Mouse (Mus musculus): Measurements from ENCODE around the gene 3110082I17Rik.

Gene 3110082I17Rik

DNA sequence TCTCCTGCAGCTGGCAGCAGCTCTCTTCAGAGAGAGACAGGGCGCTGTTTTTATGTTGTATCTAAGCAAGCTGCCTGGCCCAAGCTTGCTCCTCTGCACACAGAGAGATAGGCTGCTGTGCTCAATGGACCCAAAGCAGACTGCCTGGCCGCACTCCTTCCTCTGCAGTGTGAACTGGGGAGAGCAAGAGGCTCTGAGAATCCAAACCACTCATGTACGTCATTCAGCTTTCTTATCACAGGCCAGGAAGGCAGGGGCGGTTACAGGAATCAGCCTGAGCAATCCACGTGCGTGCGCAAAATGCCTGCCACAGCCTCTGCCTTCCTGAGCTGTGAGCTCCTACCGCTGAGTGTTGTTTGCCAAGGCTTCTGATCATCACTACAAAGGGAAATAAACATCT, 77.6 kb downstream of the 3110082I17Rik start:
- CTCF ChIA-PET = interaction anchor here (0.6 to 2.1 kb wide), 9 partner anchors 12 to 224 kb away, joined by 3 to 6 read pairs (median 3); no protein-coding TSS in a partner anchor
- POLR2A ChIA-PET = interaction anchor here in 3 of 4 experiments (0.5 to 2.8 kb wide), 7 partner anchors 8 to 63 kb away, joined by 3 to 14 read pairs (median 4); no protein-coding TSS in a partner anchor

DNA sequence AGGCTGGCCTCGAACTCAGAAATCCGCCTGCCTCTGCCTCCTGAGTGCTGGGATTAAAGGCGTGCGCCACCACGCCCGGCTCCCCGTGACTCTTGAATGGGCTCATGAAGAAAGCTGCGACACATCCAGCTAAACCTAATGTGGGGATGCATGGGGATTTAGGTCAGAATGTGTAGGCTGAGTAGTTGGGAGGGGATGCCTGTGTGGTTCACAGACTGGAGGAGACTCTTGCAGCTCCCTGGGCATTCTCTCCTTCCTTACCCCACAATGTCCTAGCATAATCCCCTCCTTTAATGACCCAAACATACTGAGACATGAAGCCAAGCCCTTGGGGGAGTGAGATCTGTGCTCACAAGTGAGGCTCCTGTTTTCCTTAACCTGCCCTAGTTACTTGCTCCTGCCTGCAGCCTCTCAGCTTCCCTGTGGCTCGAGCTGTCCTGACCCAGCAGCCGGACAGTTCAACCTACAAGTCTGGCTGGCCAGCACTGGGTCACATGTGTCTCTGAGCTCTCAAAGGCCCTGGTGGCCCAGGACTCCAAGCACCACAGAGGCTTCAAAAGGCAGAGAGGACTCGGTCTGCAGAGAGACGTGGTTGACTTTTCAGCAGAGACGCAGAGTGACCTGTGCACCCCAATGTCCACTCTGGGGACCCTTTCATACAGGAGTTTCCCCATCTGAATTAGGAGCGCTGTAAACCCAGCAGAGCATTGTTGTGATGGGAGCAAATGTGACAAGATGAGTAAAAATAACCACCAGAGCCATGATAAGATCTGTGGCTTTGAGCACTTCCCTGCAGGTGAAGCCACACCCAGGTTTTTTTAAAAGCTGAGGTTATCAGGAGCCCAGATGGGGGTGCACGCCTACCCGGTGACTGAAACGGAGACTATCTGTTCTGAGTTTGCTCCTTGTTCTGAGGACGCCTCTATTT, 78.5 kb downstream of the 3110082I17Rik start:
- ChIA-PET CTCF (interaction anchor here (0.6 to 2.1 kb wide), 10 partner anchors 11 to 223 kb away, joined by 3 to 6 read pairs (median 4); no protein-coding TSS in a partner anchor), POLR2A (interaction anchor here in 3 of 4 experiments (0.5 to 2.8 kb wide), 15 partner anchors 8 to 548 kb away, joined by 3 to 14 read pairs (median 5); partner anchors contain the start of genes 3110082I17Rik (in 1 of the 3) and Get4 (in 1 of the 3))

- CTCF ChIA-PET = interaction anchor here in 3 of 4 experiments (0.6 to 2.1 kb wide), 15 partner anchors 9 to 1694 kb away, joined by 3 to 6 read pairs (median 3); no protein-coding TSS in a partner anchor
Observed at GRCm38 (mm10) chr5:139380385-139381248, 79.7 kb downstream of the 3110082I17Rik start.

DNA sequence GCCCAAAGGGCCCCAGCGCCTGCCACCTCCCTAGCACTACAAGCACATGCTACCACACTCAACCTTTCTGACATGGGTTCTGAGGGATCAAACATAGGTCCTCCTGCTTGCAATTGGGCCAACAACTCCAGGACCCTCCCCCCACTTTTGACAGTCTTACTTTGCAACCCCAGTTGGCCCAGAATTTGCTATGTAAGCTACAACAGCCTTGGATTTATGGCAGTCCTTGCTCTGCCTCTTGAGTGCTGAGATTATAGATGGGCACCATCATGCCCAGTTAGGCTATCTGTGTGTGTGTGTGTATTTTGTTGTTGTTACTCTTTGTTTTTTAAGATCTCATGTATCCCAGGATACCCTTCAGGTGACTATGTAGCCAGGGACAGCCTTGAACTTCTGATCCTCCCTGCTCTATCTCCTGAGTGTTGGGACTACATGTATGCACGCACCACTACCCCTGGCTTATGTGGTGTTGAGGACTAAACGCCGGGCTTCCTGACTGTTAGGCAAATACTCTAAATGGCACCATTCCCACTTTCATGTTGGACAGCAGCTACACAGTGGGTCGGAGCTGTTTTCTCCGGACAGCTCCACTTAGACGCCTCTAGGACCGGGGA, 80.4 kb downstream of the 3110082I17Rik start:
- ChIA-PET POLR2A (interaction anchor here in 3 of 4 experiments (0.5 to 3.3 kb wide), 25 partner anchors 8 to 1633 kb away, joined by 3 to 14 read pairs (median 4); partner anchors contain the start of genes Zfand2a (in 2 of the 3), 3110082I17Rik (in 1 of the 3), C130050O18Rik (in 1 of the 3) and Get4 (in 1 of the 3)), CTCF (interaction anchor here in 3 of 4 experiments (0.6 to 1.4 kb wide), 12 partner anchors 8 to 1129 kb away, joined by 3 to 6 read pairs (median 3); no protein-coding TSS in a partner anchor)

More at GRCm38 (mm10) chr5:139380385-139381248, 79.7 kb downstream of the 3110082I17Rik start:
- POLR2A ChIA-PET = interaction anchor here in 3 of 4 experiments (0.6 to 3.3 kb wide), 25 partner anchors 7 to 1633 kb away, joined by 3 to 14 read pairs (median 4); partner anchors contain the start of genes Zfand2a (in 2 of the 3), 3110082I17Rik (in 1 of the 3), C130050O18Rik (in 1 of the 3) and Get4 (in 1 of the 3)

DNA sequence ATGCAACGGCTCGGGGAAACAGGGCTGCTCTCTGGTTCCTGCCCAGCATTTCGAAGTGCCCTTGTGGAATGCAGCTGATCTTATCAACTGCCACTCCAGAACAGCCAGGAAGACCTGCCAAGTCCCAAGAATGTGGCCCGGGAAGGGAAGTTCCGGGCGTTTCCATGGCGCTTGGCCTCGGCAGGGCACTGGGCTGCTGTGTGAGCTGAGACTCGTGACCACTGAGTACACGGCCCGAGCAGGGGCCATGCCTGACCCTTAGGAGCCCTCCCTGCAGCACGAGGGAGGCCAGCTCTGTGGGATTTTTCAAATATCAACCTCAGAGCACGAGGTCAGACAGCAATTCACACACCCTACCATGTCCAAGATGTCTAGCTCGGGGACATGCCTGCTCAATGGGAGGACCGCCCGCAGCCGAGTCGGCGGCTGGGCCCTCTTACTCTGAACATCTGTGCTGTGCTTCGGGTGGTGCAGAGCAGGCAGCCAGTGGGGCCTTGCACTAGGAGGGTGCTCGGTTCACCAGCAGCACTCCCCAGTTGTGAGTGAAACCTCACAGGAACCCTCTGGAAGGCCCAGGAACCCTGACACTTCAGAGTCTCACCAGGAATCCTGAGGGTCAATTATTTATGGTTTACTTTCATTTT, 81.2 kb downstream of the 3110082I17Rik start:
- CTCF ChIA-PET = interaction anchor here in 2 of 4 experiments (0.6 to 0.8 kb wide), 3 partner anchors 19 to 23 kb away, joined by 3 to 5 read pairs (median 3); no protein-coding TSS in a partner anchor

GRCm38 (mm10) chr5:139378271-139378556, 82.1 kb downstream of the 3110082I17Rik start:
- POLR2A ChIA-PET = interaction anchor here in 3 of 4 experiments (0.6 to 3.3 kb wide), 11 partner anchors 7 to 106 kb away, joined by 3 to 13 read pairs (median 3); partner anchors contain the start of gene Zfand2a (in 1 of the 3)
- CTCF ChIA-PET = interaction anchor here in 1 of 4 experiments (1.0 to 1.9 kb wide), 2 partner anchors 20 to 26 kb away, joined by 3 to 5 read pairs; no protein-coding TSS in a partner anchor

More for the DNA sequence above, 81.2 kb downstream of the 3110082I17Rik start:
- POLR2A ChIA-PET = interaction anchor here in 2 of 4 experiments (1.3 to 3.3 kb wide), 11 partner anchors 8 to 105 kb away, joined by 3 to 13 read pairs (median 4); partner anchors contain the start of gene Zfand2a (in 2 of the 2)

DNA sequence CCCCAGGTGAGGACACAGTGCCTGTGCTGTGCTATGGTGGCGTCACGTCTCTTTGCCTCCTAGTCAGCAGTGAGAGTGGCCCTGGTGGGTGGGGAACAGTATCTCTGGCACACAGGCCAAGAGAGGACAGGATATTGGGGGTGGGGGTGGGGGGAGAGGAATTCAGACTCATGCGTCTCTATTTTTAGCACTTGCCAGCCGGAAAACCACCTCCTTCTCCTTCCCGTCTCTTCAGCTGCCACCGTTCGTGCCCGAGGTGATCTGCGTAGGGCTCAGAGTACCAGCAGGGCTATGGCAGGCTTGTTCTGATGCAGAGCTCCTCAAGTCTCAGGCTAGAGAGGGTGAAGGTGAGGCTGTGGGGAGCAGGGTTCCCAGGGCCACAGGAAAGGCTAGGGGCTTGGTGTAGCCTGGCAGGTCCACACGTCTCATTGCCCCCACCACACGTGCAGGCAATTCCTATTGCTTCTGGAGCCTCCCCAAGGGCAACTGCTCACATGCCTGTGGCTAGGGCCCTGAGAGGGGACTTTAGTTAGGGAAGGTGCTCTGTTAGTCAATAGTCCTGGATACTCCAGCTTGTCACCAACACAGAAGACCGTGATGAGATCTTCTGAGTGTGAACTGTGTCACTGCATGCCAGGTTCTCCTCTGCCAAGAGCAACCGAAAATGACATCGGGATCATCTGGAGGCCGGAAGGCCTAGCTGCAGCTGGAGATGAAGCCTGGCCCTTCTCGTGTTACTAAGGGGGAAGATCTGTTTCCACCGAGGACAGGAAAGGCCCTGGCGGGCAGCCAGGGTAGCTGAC, 82.7 kb downstream of the 3110082I17Rik start, which contains the start of gene Gpr146:
TSS of gene Gpr146 (plus strand) at position 230 of the 803 bp plus-strand sequence.
- CTCF ChIA-PET = interaction anchor here in 1 of 4 experiments (0.7 to 1.9 kb wide), 3 partner anchors 21 to 67 kb away, joined by 3 to 5 read pairs (median 4); no protein-coding TSS in a partner anchor
- POLR2A ChIA-PET = interaction anchor here in 3 of 4 experiments (0.5 to 3.3 kb wide), 13 partner anchors 7 to 107 kb away, joined by 3 to 13 read pairs (median 3); partner anchors contain the start of gene Zfand2a (in 1 of the 3)

DNA sequence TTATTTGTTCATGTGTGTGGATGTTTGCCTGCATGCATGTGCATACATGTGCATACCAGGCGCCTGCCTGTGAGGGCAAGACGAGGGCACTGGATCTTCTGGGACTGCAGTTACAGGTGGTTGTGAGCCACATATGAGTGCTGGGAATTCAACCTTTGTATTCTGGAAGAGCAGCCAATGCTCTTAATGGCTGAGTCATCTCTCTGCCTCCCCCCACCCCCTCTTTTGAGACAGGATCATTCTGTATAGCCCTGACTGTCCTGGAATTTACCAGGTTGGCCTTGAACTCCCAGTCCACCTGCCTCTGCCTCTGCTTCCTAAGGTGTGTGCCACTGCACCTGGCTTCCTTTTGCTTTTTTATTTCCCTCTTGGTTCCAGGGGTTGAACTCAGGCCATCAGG, 85.5 kb downstream of the 3110082I17Rik start:
- ChIA-PET CTCF (interaction anchor here in 2 of 4 experiments (0.6 to 0.9 kb wide), 3 partner anchors 21 to 275 kb away, joined by 3 to 5 read pairs (median 3); no protein-coding TSS in a partner anchor), POLR2A (interaction anchor here in 2 of 4 experiments (1.1 to 1.4 kb wide), 4 partner anchors 10 to 109 kb away, joined by 3 to 4 read pairs (median 3); partner anchors contain the start of gene 3110082I17Rik (in 2 of the 2))

DNA sequence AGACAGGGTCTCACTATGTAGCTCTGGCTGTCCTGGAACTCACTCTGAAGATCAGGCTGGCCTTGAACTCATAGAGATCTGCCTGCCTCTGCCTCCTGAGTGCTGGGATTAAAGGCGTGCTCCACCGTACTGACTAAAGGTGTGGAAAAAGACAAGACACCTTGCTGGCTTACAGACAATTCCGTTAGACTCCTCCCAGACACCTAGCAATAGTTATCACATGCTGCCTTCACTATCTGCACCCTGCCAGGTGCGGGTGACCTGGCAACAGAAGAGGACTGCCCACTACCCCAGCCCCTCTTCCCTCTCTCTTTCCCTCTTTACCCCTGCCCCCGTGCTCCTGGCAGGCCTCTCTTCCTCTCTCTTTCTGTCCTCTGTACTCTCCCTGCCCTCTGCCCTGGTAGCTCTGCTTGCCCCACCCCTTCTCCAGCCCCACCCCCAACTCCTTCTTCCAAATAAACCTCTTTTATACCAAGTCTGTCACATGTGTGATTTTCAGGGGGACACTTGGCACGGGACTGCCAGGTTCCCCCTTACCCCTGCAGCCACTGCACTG, 86.4 kb downstream of the 3110082I17Rik start:
- ChIA-PET CTCF (interaction anchor here in 1 of 4 experiments (1.0 kb wide), 1 partner anchor 21 kb away, joined by 3 read pairs; no protein-coding TSS in a partner anchor), POLR2A (interaction anchor here in 2 of 4 experiments (0.6 to 1.3 kb wide), 5 partner anchors 9 to 174 kb away, joined by 3 to 4 read pairs (median 3); partner anchors contain the start of gene Sun1 (in 1 of the 2))

DNA sequence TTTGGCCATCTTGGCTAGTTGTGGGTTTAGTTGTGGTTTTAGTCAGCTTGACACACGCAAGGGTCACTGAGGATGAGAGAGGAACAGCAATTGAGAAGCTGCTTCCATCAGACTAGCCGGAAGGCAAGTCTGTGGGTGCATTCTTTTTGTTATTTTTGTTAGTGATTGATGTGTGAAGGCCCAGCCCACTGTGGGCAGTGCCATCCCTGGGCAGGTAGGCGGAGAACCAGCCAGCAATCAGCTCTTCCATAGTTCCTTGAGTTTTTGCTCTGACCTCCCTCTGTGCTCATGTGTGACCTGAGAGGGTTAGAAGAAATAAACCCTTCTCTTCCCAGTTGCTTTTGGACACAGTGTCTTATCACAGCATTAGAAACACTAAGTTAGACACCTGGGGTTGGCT, 87.2 kb downstream of the 3110082I17Rik start:
- POLR2A ChIA-PET = interaction anchor here in 2 of 4 experiments (0.6 to 1.5 kb wide), 4 partner anchors 28 to 173 kb away, joined by 3 to 8 read pairs (median 4); partner anchors contain the start of gene Sun1 (in 1 of the 2)

DNA sequence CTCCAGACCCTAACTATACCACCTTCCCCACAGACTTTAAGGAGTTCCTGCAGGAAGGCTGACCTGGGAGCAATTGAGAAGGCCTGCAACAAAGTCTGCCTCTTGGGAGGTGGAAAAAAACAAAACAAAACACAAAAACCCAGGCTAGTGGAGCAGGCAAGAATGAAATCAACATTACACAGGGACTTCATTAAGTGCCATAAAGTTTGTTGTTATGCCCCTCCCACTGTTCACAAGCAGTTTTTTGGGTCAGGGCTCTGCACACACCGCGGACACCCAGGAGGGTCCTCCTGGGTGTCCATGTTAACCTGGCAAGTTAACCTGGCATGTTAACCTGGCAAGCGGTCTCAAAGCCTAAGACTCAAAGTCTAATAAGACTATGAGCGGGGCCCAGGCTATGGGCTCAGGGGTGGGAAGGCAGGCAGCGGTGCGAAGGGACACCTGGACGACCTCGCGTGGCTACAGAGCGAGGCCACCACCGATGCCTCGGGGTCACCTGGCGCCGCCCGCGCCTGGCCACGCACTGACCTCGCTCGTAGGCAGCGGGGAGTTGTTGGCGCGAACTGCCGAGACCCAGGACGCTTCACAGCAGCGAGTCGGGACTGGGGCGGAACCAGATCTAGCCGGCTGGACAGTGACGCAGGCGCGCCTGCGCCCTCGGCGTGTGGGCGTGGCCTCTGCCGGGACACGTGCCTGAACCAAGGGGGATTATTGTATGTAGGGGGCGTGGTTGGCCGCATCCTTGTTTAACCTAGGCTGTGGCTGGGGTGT, 88.5 kb downstream of the 3110082I17Rik start:
- POLR2A ChIA-PET = interaction anchor here in 2 of 4 experiments (0.7 to 2.8 kb wide), 11 partner anchors 7 to 375 kb away, joined by 3 to 14 read pairs (median 3); partner anchors contain the start of genes Cyp2w1 (in 1 of the 2) and Sun1 (in 1 of the 2)
- CTCF ChIA-PET = interaction anchor here in 3 of 4 experiments (0.7 to 2.0 kb wide), 8 partner anchors 8 to 38 kb away, joined by 3 to 6 read pairs (median 3); no protein-coding TSS in a partner anchor

More for the DNA sequence above, 87.2 kb downstream of the 3110082I17Rik start:
- CTCF ChIA-PET = interaction anchor here in 2 of 4 experiments (0.5 to 1.4 kb wide), 5 partner anchors 8 to 42 kb away, joined by 3 to 4 read pairs (median 3); no protein-coding TSS in a partner anchor

GRCm38 (mm10) chr5:139371118-139371517, 89.2 kb downstream of the 3110082I17Rik start:
- POLR2A ChIA-PET = interaction anchor here in 3 of 4 experiments (0.8 to 2.8 kb wide), 15 partner anchors 8 to 374 kb away, joined by 3 to 14 read pairs (median 3); partner anchors contain the start of gene Sun1 (in 1 of the 3)
- CTCF ChIA-PET = interaction anchor here (0.6 to 2.0 kb wide), 11 partner anchors 9 to 375 kb away, joined by 3 to 6 read pairs (median 3); no protein-coding TSS in a partner anchor

DNA sequence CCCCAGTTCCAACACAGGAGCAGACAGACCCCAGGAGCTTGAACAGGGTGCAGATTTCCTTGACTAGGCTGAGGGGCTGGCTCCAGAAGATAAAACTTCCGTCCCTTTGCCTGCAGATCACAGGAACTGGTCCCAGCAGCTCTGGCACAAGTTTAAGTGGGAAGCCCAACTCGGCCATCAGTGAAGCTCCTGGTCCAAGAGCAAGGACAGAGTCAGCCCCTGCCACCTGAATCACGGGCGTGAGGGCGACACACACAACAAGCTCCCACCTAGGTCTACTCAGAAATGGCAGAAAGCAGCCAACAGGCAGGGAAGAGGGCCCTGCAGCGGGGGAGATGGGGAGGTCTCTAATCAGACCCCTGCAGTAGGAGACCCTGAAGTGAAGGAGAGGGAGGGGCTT, 90.0 kb downstream of the 3110082I17Rik start:
- POLR2A ChIA-PET = interaction anchor here in 3 of 4 experiments (0.5 to 3.5 kb wide), 17 partner anchors 8 to 374 kb away, joined by 3 to 14 read pairs (median 3); partner anchors contain the start of genes Gpr146 (in 1 of the 3) and Sun1 (in 1 of the 3)
- CTCF ChIA-PET = interaction anchor here (0.6 to 2.0 kb wide), 10 partner anchors 12 to 376 kb away, joined by 3 to 6 read pairs (median 3); no protein-coding TSS in a partner anchor
